Mouse (Mus musculus) urinary bladder, postnatal 36 days (tissue): ENCODE data around the gene Rabac1.

Source experiments
- DNase-seq, 2 experiments: peaks; one replicate each; pipeline ENCODE4 v3.0.0; 2022; ENCODE audit warnings: low spot score in 2 of 2, mixed read lengths in 1 of 2

Gene Rabac1

GRCm38 (mm10) chr7:24930475-24930874 lies 42.1 kb downstream of the Rabac1 start:
- DNase-seq, result no peak
